Mouse (Mus musculus) cortical plate, adult 2 months (tissue): ENCODE results near the gene Jazf1.

Experiments
- CTCF ChIP-seq: fragments of 200-500 bp; IDR thresholded peaks from 2 replicates; pipeline ENCODE4 v1.5.1; 2011; ENCODE audit warnings: mild to moderate bottlenecking, control low read depth, low read length; ENCODE audit not compliant: insufficient read depth; ENCODE audit errors: extremely low read depth
- POLR2A ChIP-seq: fragments of 200-500 bp; IDR thresholded peaks from 2 replicates; pipeline ENCODE4 v1.6.1; 2011; ENCODE audit warnings: mild to moderate bottlenecking, low read length, control low read depth; ENCODE audit not compliant: insufficient read depth; ENCODE audit errors: extremely low read depth

GRCm38 (mm10) chr6:53069976-53070575 is 1.6 kb upstream of the Jazf1 start:
- TF ChIP-seq CTCF (no peak), POLR2A (no peak)
